Mouse (Mus musculus): ENCODE results near the gene Pfas.

DNA sequence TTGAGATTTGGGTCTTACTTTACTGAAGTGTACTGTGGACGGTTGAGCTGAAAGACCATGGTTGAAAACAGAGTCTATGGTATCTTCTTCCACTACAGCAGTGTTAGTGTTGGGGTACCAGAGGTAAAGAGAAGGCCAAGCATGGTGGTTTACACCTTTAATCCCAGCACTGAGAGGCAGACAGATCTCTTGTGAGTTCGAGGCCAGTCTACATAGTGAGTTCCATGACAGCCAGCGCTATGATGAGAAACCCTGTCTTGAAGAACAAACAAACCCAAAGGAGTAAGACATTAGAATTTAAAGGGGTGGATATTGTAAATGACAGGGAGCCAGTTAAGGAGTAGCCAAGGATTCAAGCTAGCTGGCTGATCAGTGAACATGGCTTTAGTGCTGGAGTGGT is 8.5 kb upstream of the Pfas start:
- TF ChIP-seq MYOD1 (IDR thresholded peaks at IDR 0.05; ENCODE audit: control insufficient read depth in 1 of 3, insufficient read length in 2 of 3, low read depth in 2 of 3) (no peak), POLR2AphosphoS2 (IDR thresholded peaks at IDR 0.05; ENCODE audit: insufficient read length, low read depth) (no peak), TCF12 (IDR thresholded peaks at IDR 0.05; ENCODE audit: insufficient read depth, poor library complexity, severe bottlenecking) (no peak), POLR2A (IDR thresholded peaks at IDR 0.05; ENCODE audit: insufficient read length, low read depth) (no peak), USF1 (IDR thresholded peaks at IDR 0.05; ENCODE audit: low read depth) (no peak)
